Mouse (Mus musculus): ENCODE measurements around the gene Derl3.

GRCm38 (mm10) chr10:75898039-75898564, 4.9 kb downstream of the Derl3 start:
- no peak for TF ChIP-seq POLR2A (IDR thresholded peaks at IDR 0.05; ENCODE audit: extremely low read depth, insufficient read depth, low read length)
- no peak for TF ChIP-seq CTCF (IDR thresholded peaks at IDR 0.05; ENCODE audit: extremely low read depth, insufficient read depth, low read length)
